Comparison of ENCODE assay signal across 8 mouse cellular contexts in genomic region chr7:27674195-27674521, GRCm38 (mm10). TPM values are rescaled to one million over a fixed set of nuclear protein-coding genes. Genes with fewer than 3 reads are reported as not detected.
A peak's percentile ranks its signal among the peaks of the same experiment; 100 is the strongest.
DNase-seq lines count a peak whose midpoint lies in the region; ATAC-seq and TF ChIP-seq lines count a peak whose summit lies in the region.

No protein-coding gene starts in this region.

- no peaks in the 10 kb centered on the region for H3K9me3 ChIP-seq in kidney, embryonic 15.5 days (replicated peaks)
- no peaks in the 10 kb centered on the region for H3K9me3 ChIP-seq in embryonic facial prominence, embryonic 10.5 days
- H3K9me3 ChIP-seq in hindbrain, postnatal 0 days (ENCODE audit: low read length), result no peaks in the 10 kb centered on the region
- no peaks in the 10 kb centered on the region for H3K9me3 ChIP-seq in midbrain, embryonic 16.5 days (replicated peaks; ENCODE audit: control insufficient read depth, low read length, poor library complexity, severe bottlenecking)

- TF ChIP-seq CTCF in hindbrain, postnatal 0 days (IDR thresholded peaks at IDR 0.05; ENCODE audit: low read depth), result no peak

- no peak for DNase-seq in kidney, adult 9 months
- DNase-seq in embryonic facial prominence, embryonic 10.5 days (ENCODE audit: low spot score), result no peak
- DNase-seq in hindbrain, postnatal 0 days (ENCODE audit: low spot score), result no peak
- no peak for DNase-seq in gastrocnemius, postnatal 14 days
- DNase-seq in left cerebral cortex, adult 8-10 months (ENCODE audit: low spot score in 2 of 2), result no peak
- DNase-seq in thymus, postnatal 36 days, result no peak

- intact Hi-C loops in gastrocnemius, postnatal 14 days (cut with DNase I; ENCODE audit: low total_unique reads), result no loop called here

- H3K4me1 ChIP-seq in kidney, embryonic 15.5 days, result peaks cover 31% of the 10 kb centered on the region
- peaks cover 32% of the 10 kb centered on the region for H3K4me1 ChIP-seq in embryonic facial prominence, embryonic 10.5 days
- peaks cover 25% of the 10 kb centered on the region for H3K4me1 ChIP-seq in hindbrain, postnatal 0 days (ENCODE audit: insufficient read depth, low read length)
- peaks cover 38% of the 10 kb centered on the region for H3K4me1 ChIP-seq in midbrain, embryonic 16.5 days (ENCODE audit: control insufficient read depth, insufficient read depth, low read length)

- H3K36me3 ChIP-seq in kidney, embryonic 15.5 days, result peaks cover 21% of the 10 kb centered on the region
- H3K36me3 ChIP-seq in embryonic facial prominence, embryonic 10.5 days (replicated peaks), result peaks cover 24% of the 10 kb centered on the region
- H3K36me3 ChIP-seq in hindbrain, postnatal 0 days (ENCODE audit: insufficient read depth, low read length), result no peaks in the 10 kb centered on the region
- H3K36me3 ChIP-seq in midbrain, embryonic 16.5 days (ENCODE audit: control insufficient read depth, insufficient read depth, low read length), result no peaks in the 10 kb centered on the region; the same call in 1 of the 2 replicates

- H3K27ac ChIP-seq in kidney, embryonic 15.5 days, result peak overlapping the region; percentile 94
- H3K27ac ChIP-seq in embryonic facial prominence, embryonic 10.5 days (replicated peaks), result peak overlapping the region; percentile 94
- peak overlapping the region; percentile 91 for H3K27ac ChIP-seq in hindbrain, postnatal 0 days
- peak overlapping the region; percentile 85 for H3K27ac ChIP-seq in midbrain, embryonic 16.5 days (ENCODE audit: low read length)

- 1% methylated on average over 38 of the region's 38 CpGs for WGBS in kidney, embryonic 15.5 days
- WGBS in embryonic facial prominence, embryonic 10.5 days, result under 1% methylated on average over 38 of the region's 38 CpGs
- WGBS in hindbrain, postnatal 0 days, result 0% methylated on average over 19 of the region's 38 CpGs
- under 1% methylated on average over 32 of the region's 38 CpGs for WGBS in midbrain, embryonic 16.5 days

- peak overlapping the region; percentile 83 for H3K4me3 ChIP-seq in kidney, embryonic 15.5 days (replicated peaks)
- H3K4me3 ChIP-seq in embryonic facial prominence, embryonic 10.5 days, result peak overlapping the region; percentile 99
- H3K4me3 ChIP-seq in hindbrain, postnatal 0 days (ENCODE audit: low read length), result peak overlapping the region; percentile 92
- peak overlapping the region; percentile 75 for H3K4me3 ChIP-seq in midbrain, embryonic 16.5 days (ENCODE audit: low read depth, low read length)

- H3K27me3 ChIP-seq in kidney, embryonic 15.5 days, result no peaks in the 10 kb centered on the region
- H3K27me3 ChIP-seq in embryonic facial prominence, embryonic 10.5 days (replicated peaks; ENCODE audit: low read depth, poor library complexity, severe bottlenecking), result no peaks in the 10 kb centered on the region
- H3K27me3 ChIP-seq in hindbrain, postnatal 0 days (ENCODE audit: insufficient read depth, low read length), result no peaks in the 10 kb centered on the region
- H3K27me3 ChIP-seq in midbrain, embryonic 16.5 days (ENCODE audit: control insufficient read depth, insufficient read depth, low read depth, low read length), result no peaks in the 10 kb centered on the region

- peak overlapping the region; percentile 94 for H3K4me2 ChIP-seq in kidney, embryonic 15.5 days
- peak overlapping the region; percentile 97 for H3K4me2 ChIP-seq in hindbrain, postnatal 0 days (ENCODE audit: low read depth, low read length)
- H3K4me2 ChIP-seq in midbrain, embryonic 16.5 days (ENCODE audit: low read length), result peak overlapping the region; percentile 95

- ATAC-seq in kidney, embryonic 15.5 days (replicated peaks; ENCODE audit: low FRiP score), result no peak; the same call in 1 of the 2 replicates
- ATAC-seq in hindbrain, postnatal 0 days, result peak; percentile 67
- no peak; the same call in 1 of the 2 replicates for ATAC-seq in midbrain, embryonic 16.5 days

- H3K9ac ChIP-seq in kidney, embryonic 15.5 days, result peak overlapping the region; percentile 76
- peak overlapping the region; percentile 96 for H3K9ac ChIP-seq in hindbrain, postnatal 0 days (replicated peaks; ENCODE audit: low read length)
- peak overlapping the region; percentile 91 for H3K9ac ChIP-seq in midbrain, embryonic 16.5 days (ENCODE audit: low read depth, low read length)

RNA-seq across cellular contexts. Expression of gene Map3k10, which starts 0.2 kb away (rescaled TPM):
- polyA plus RNA-seq in kidney, embryonic 15.5 days (2015; fragmentation: Nextera tagmentation; extraction: Ambion mirVana), result 6.5 and 7.6 TPM in 2 replicates
- 9.0 and 9.2 TPM in 2 replicates for polyA plus RNA-seq in embryonic facial prominence, embryonic 10.5 days (2016; fragmentation: Nextera tagmentation; extraction: Ambion mirVana)
- 141 and 162 TPM in 2 replicates for total RNA-seq in hindbrain, postnatal 0 days (2014; rRNA removed)
- polyA plus RNA-seq in hindbrain, postnatal 0 days (2015; fragmentation: Nextera tagmentation; extraction: Ambion mirVana), result 21.4 and 22.9 TPM in 2 replicates
- 15.4 and 16.9 TPM in 2 replicates for polyA plus RNA-seq in midbrain, embryonic 16.5 days (2015; fragmentation: Nextera tagmentation; extraction: Ambion mirVana)
- 10 to 100 TPM; 15.9 to 16.6 TPM for total RNA-seq in gastrocnemius, postnatal 14 days (2021)
- 100 to 1,000 TPM; 166 to 174 (median 173) TPM for total RNA-seq in left cerebral cortex, adult 8-10 months (2022)

RNA-seq across cellular contexts. Expression of gene Zfp607b, which starts 15.0 kb away (rescaled TPM):
- 3.4 and 4.6 TPM in 2 replicates for polyA plus RNA-seq in kidney, embryonic 15.5 days (2015; fragmentation: Nextera tagmentation; extraction: Ambion mirVana)
- 4.9 and 5.0 TPM in 2 replicates for polyA plus RNA-seq in embryonic facial prominence, embryonic 10.5 days (2016; fragmentation: Nextera tagmentation; extraction: Ambion mirVana)
- total RNA-seq in hindbrain, postnatal 0 days (2014; rRNA removed), result 3.5 and 5.6 TPM in 2 replicates
- polyA plus RNA-seq in hindbrain, postnatal 0 days (2015; fragmentation: Nextera tagmentation; extraction: Ambion mirVana), result 8.5 and 8.9 TPM in 2 replicates
- 16.7 and 19.1 TPM in 2 replicates for polyA plus RNA-seq in midbrain, embryonic 16.5 days (2015; fragmentation: Nextera tagmentation; extraction: Ambion mirVana)
- 1 to 10 TPM in 1 of 2 experiments, under 1 TPM in 1; 0.84 to 1.2 TPM for total RNA-seq in gastrocnemius, postnatal 14 days (2021)
- 10 to 100 TPM in 2 of 4 experiments, 1 to 10 TPM in 2; 9.7 to 12.2 (median 10.7) TPM for total RNA-seq in left cerebral cortex, adult 8-10 months (2022)

RNA-seq across cellular contexts. Expression of gene Ttc9b, which starts 20.4 kb away (rescaled TPM):
- polyA plus RNA-seq in kidney, embryonic 15.5 days (2015; fragmentation: Nextera tagmentation; extraction: Ambion mirVana), result 0.28 and 0.86 TPM in 2 replicates
- 1.6 and 1.9 TPM in 2 replicates for polyA plus RNA-seq in embryonic facial prominence, embryonic 10.5 days (2016; fragmentation: Nextera tagmentation; extraction: Ambion mirVana)
- 104 and 132 TPM in 2 replicates for total RNA-seq in hindbrain, postnatal 0 days (2014; rRNA removed)
- 124 and 127 TPM in 2 replicates for polyA plus RNA-seq in hindbrain, postnatal 0 days (2015; fragmentation: Nextera tagmentation; extraction: Ambion mirVana)
- polyA plus RNA-seq in midbrain, embryonic 16.5 days (2015; fragmentation: Nextera tagmentation; extraction: Ambion mirVana), result 75.0 and 84.4 TPM in 2 replicates
- total RNA-seq in gastrocnemius, postnatal 14 days (2021), result not detected
- total RNA-seq in left cerebral cortex, adult 8-10 months (2022), result 10 to 100 TPM; 81.9 to 99.6 (median 88.5) TPM

RNA-seq across cellular contexts. Expression of gene Zfp60, which starts 57.0 kb away (rescaled TPM):
- 37.2 and 40.8 TPM in 2 replicates for polyA plus RNA-seq in kidney, embryonic 15.5 days (2015; fragmentation: Nextera tagmentation; extraction: Ambion mirVana)
- polyA plus RNA-seq in embryonic facial prominence, embryonic 10.5 days (2016; fragmentation: Nextera tagmentation; extraction: Ambion mirVana), result 57.1 and 58.6 TPM in 2 replicates
- total RNA-seq in hindbrain, postnatal 0 days (2014; rRNA removed), result 24.3 and 25.3 TPM in 2 replicates
- polyA plus RNA-seq in hindbrain, postnatal 0 days (2015; fragmentation: Nextera tagmentation; extraction: Ambion mirVana), result 35.1 and 36.0 TPM in 2 replicates
- 111 and 125 TPM in 2 replicates for polyA plus RNA-seq in midbrain, embryonic 16.5 days (2015; fragmentation: Nextera tagmentation; extraction: Ambion mirVana)
- 1 to 10 TPM; 5.6 to 6.2 TPM for total RNA-seq in gastrocnemius, postnatal 14 days (2021)
- 10 to 100 TPM; 38.2 to 46.6 (median 42.1) TPM for total RNA-seq in left cerebral cortex, adult 8-10 months (2022)

Comparison
In these comparisons a context has a peak if more than half of its experiments do, and no peak if none do; other contexts are left out.
1. RNA of gene Ttc9b, which starts 20.4 kb away (polyA plus RNA-seq): 124 to 127 TPM in hindbrain, postnatal 0 days and 75.0 to 84.4 TPM in midbrain, embryonic 16.5 days; 1.6 to 1.9 TPM in embryonic facial prominence, embryonic 10.5 days and 0.28 to 0.86 TPM in kidney, embryonic 15.5 days; every median in the first group is over 10 times any median in the second.
2. Peak in every context shown above with its lines, with median percentiles within 50 percentile points of each other: H3K27ac ChIP-seq, H3K4me2 ChIP-seq, H3K4me3 ChIP-seq and H3K9ac ChIP-seq.